Comparison of ENCODE assay signal across 8 mouse cellular contexts in the genomic region with DNA sequence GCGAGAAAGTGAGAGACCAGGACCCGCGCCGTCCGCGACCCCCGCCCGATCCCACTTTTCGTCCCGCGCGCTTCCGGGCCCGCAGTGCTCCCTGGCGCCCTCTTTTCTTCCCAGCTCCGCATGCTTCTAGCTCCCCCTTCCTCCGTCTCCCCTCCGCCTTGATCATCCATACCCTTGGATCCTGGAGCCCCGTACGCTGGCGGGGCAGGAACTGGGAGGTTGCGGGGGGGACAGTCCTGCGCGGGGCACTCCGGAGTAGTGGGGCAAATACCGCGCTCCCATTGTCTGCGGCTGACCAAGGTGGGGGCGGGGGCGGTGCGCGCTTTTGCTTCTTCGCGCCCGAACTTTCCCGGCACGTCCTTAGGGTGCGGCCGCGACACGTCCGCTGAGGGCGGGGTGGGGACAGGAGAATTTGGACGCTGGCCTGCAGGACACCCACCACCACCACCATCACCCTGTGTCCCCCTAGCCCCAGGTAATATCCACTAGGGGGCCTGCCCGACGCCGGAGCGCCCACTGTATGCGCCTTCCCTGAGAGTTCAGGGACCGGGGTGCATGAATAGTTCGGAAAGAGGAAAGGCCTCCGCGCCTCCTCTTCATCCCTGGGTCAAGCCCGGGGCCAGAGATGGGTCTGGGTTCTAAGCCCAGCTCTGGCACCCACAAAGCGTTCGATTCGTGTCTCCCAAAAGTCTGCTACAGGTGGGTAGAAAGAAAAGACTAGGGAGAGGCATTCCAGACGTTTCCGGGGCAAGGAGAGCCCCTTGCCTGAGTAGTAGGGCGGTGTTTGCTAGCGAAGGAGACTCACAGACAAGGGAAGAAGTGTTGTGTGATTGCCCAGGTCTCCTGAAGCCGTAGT.
A peak's percentile ranks its signal among the peaks of the same experiment; 100 is the strongest.
DNase-seq lines count a peak whose midpoint lies in the region.

No protein-coding gene starts in this region.

- DNase-seq in spleen, adult 18-20 months = peak; percentile 58 to 65
- no peak for DNase-seq in spleen, adult 12 weeks (ENCODE audit: low spot score)
- peak; percentile 73 for DNase-seq in embryo, embryonic 10.5 days (ENCODE audit: low spot score)
- DNase-seq in heart, adult 9 months (ENCODE audit: low spot score in 2 of 2) = peak; percentile 47 to 59
- DNase-seq in kidney, adult 9 months = peak; percentile 27
- peak; percentile 71 for DNase-seq in lung, postnatal 10 days
- DNase-seq in ovary, postnatal 10 days (ENCODE audit: low spot score) = peak; percentile 27
- DNase-seq in urinary bladder, postnatal 4 days (ENCODE audit: low spot score in 2 of 2) = peak; percentile 45 to 66
